Mouse (Mus musculus) thymus, adult 2 months (tissue): ENCODE results near the gene Babam2. TPM values are rescaled to one million over a fixed set of nuclear protein-coding genes. Genes with fewer than 3 reads are reported as not detected.

ENCODE experiments used
- DNase-seq: peaks from one replicate; pipeline ENCODE4 v3.0.0; 2021
- H3K27ac ChIP-seq: fragments of 200-500 bp; 2 replicates; pipeline ENCODE4 v1.5.1; 2012; ENCODE audit warnings: low read length, control low read depth; ENCODE audit not compliant: control insufficient read depth, insufficient read depth
- H3K27me3 ChIP-seq: fragments of 200-500 bp; 2 replicates; pipeline ENCODE4 v1.6.1; 2012; ENCODE audit warnings: mild to moderate bottlenecking, low read length, moderate library complexity, mixed read lengths; ENCODE audit not compliant: control insufficient read depth, insufficient read depth
- H3K36me3 ChIP-seq: fragments of 200-500 bp; 2 replicates; pipeline ENCODE4 v1.6.1; 2012; ENCODE audit warnings: mild to moderate bottlenecking, low read length, moderate library complexity; ENCODE audit not compliant: control insufficient read depth, insufficient read depth
- H3K4me1 ChIP-seq: fragments of 200-500 bp; replicated peaks from 2 replicates; pipeline ENCODE4 v1.6.1; 2012; ENCODE audit warnings: low read length; ENCODE audit not compliant: control insufficient read depth, insufficient read depth
- H3K4me3 ChIP-seq: fragments of 200-500 bp; 2 replicates; pipeline ENCODE4 v1.5.1; 2012; ENCODE audit warnings: mild to moderate bottlenecking, low read length, control low read depth, moderate library complexity; ENCODE audit not compliant: control insufficient read depth, insufficient read depth
- CTCF ChIP-seq: fragments of 200-500 bp; IDR thresholded peaks from 2 replicates; pipeline ENCODE4 v1.5.1; 2012; ENCODE audit warnings: mild to moderate bottlenecking, control low read depth, low read length, moderate library complexity, borderline replicate concordance; ENCODE audit not compliant: control insufficient read depth, poor library complexity, insufficient read depth; ENCODE audit errors: extremely low read depth
- POLR2A ChIP-seq: fragments of 200-500 bp; IDR thresholded peaks from 2 replicates; pipeline ENCODE4 v1.6.1; 2012; ENCODE audit warnings: mild to moderate bottlenecking, low read length, control low read depth, moderate library complexity; ENCODE audit not compliant: control insufficient read depth, poor library complexity, insufficient read depth; ENCODE audit errors: extremely low read depth
- WGBS: fragments of 180-500 bp; shearing (Covaris S2); methylation state at CpG from one replicate; pipeline ENCODE4 v1.1.7; 2018; 5-methylcytosine and 5-hydroxymethylcytosine counted together
- polyA plus RNA-seq: library from polyadenylated mRNA; depleted of rRNA; stranded (reverse); fragments of >200 nt; gene quantifications from 2 replicates; pipeline ENCODE4 v1.2.3, GENCODE M21; 2012

Gene Babam2
- polyA plus RNA-seq, 1 experiment = 16.1 TPM

GRCm38 (mm10) chr5:31924075-31924474 lies 226.6 kb downstream of the Babam2 start:
- TF ChIP-seq POLR2A (no peak), CTCF (no peak)
- H3K4me1 ChIP-seq = no peaks in the 10 kb centered on the region
- no peak for DNase-seq
- H3K36me3 ChIP-seq = no peaks in the 10 kb centered on the region
- no peak overlapping the region for H3K27ac ChIP-seq
- H3K27me3 ChIP-seq = no peaks in the 10 kb centered on the region
- H3K4me3 ChIP-seq = no peak overlapping the region

- Histone ChIP-seq H3K4me1 (no peaks in the 10 kb centered on the region), H3K36me3 (no peaks in the 10 kb centered on the region), H3K4me3 (no peak overlapping the region), H3K27me3 (no peaks in the 10 kb centered on the region), H3K27ac (no peak overlapping the region)
- 100% methylated on average over 1 of the region's 1 CpGs for WGBS
- TF ChIP-seq CTCF (peak; percentile 72; the same call in 1 of the 2 replicates), POLR2A (no peak)
- DNase-seq = peak; percentile 71
Measured at GRCm38 (mm10) chr5:31926551-31926950, 229.1 kb downstream of the Babam2 start.

GRCm38 (mm10) chr5:31929007-31929406 lies 231.5 kb downstream of the Babam2 start:
- no peaks in the 10 kb centered on the region for H3K36me3 ChIP-seq
- WGBS = 92% methylated on average over 7 of the region's 7 CpGs
- no peak overlapping the region for H3K4me3 ChIP-seq
- DNase-seq = no peak
- no peaks in the 10 kb centered on the region for H3K27me3 ChIP-seq
- H3K4me1 ChIP-seq = no peaks in the 10 kb centered on the region; the same call in 1 of the 2 replicates
- TF ChIP-seq CTCF (no peak), POLR2A (no peak)
- no peak overlapping the region for H3K27ac ChIP-seq

GRCm38 (mm10) chr5:31931127-31931625 lies 233.7 kb downstream of the Babam2 start:
- 79% methylated on average over 8 of the region's 8 CpGs for WGBS
- TF ChIP-seq POLR2A (no peak), CTCF (no peak)
- H3K4me1 ChIP-seq = peaks cover 5% of the 10 kb centered on the region
- no peaks in the 10 kb centered on the region for H3K27me3 ChIP-seq
- no peaks in the 10 kb centered on the region for H3K36me3 ChIP-seq
- H3K27ac ChIP-seq = no peak overlapping the region
- no peak overlapping the region for H3K4me3 ChIP-seq
- no peak for DNase-seq

- TF ChIP-seq CTCF (no peak), POLR2A (no peak)
- Histone ChIP-seq H3K27ac (no peak overlapping the region), H3K4me3 (no peak overlapping the region), H3K4me1 (peaks cover 5% of the 10 kb centered on the region), H3K36me3 (no peaks in the 10 kb centered on the region), H3K27me3 (no peaks in the 10 kb centered on the region)
- no peak for DNase-seq
- WGBS = 89% methylated on average over 1 of the region's 1 CpGs
Measured at GRCm38 (mm10) chr5:31931637-31932036, 234.2 kb downstream of the Babam2 start.

- DNase-seq = no peak
- no peak overlapping the region for H3K27ac ChIP-seq
- WGBS = 99% methylated on average over 6 of the region's 6 CpGs
- TF ChIP-seq CTCF = no peak
- TF ChIP-seq POLR2A = no peak
- no peaks in the 10 kb centered on the region for H3K36me3 ChIP-seq
- peaks cover 5% of the 10 kb centered on the region for H3K4me1 ChIP-seq
- no peaks in the 10 kb centered on the region for H3K27me3 ChIP-seq
- no peak overlapping the region for H3K4me3 ChIP-seq
Measured at GRCm38 (mm10) chr5:31933296-31933695, 235.8 kb downstream of the Babam2 start.

GRCm38 (mm10) chr5:31934397-31934796 lies 236.9 kb downstream of the Babam2 start:
- no peak overlapping the region for H3K4me3 ChIP-seq
- WGBS = 27% methylated on average over 3 of the region's 3 CpGs
- DNase-seq = no peak
- TF ChIP-seq CTCF (no peak), POLR2A (no peak)
- no peaks in the 10 kb centered on the region for H3K27me3 ChIP-seq
- peak overlapping the region; percentile 45 for H3K27ac ChIP-seq
- H3K4me1 ChIP-seq = peaks cover 5% of the 10 kb centered on the region
- no peaks in the 10 kb centered on the region for H3K36me3 ChIP-seq
